In genomic region chr8:61615711-61616697, GRCm38 (mm10) we compare ENCODE assay signal across 17 mouse cellular contexts.
DNase-seq lines count a peak whose midpoint lies in the region; ATAC-seq and TF ChIP-seq lines count a peak whose summit lies in the region.
"Had no signal": no experiment of that assay in that cellular context is flagged by ENCODE, and none has a peak within 500 bp of the region (broad histone marks: within the 10 kb centered on the region; RNA-seq: fewer than 3 reads in every experiment).

No protein-coding gene starts in this region.

- no peak overlapping the region for H3K9ac ChIP-seq in heart, embryonic 14.5 days (ENCODE audit: low read length)
- H3K9ac ChIP-seq in liver, embryonic 15.5 days = no peak overlapping the region
- H3K9ac ChIP-seq in hindbrain, postnatal 0 days (replicated peaks; ENCODE audit: low read length) = no peak overlapping the region
- H3K9ac ChIP-seq: forebrain, embryonic 13.5 days; midbrain, embryonic 15.5 days had no signal

- H3K36me3 ChIP-seq in heart, embryonic 14.5 days (ENCODE audit: control insufficient read depth, insufficient read depth, low read length) = 0 out of 2 replicates have a peak, but pooled peaks cover 8% of the 10 kb centered on the region
- H3K36me3 ChIP-seq in liver, embryonic 15.5 days (replicated peaks) = no peaks in the 10 kb centered on the region
- H3K36me3 ChIP-seq in hindbrain, postnatal 0 days (ENCODE audit: insufficient read depth, low read length) = no peaks in the 10 kb centered on the region
- H3K36me3 ChIP-seq: embryonic facial prominence, embryonic 10.5 days; hindbrain, embryonic 10.5 days; midbrain, embryonic 15.5 days had no signal

- no peaks in the 10 kb centered on the region for H3K9me3 ChIP-seq in heart, embryonic 14.5 days (ENCODE audit: control insufficient read depth, low read length)
- no peaks in the 10 kb centered on the region for H3K9me3 ChIP-seq in liver, embryonic 15.5 days (replicated peaks)
- no peaks in the 10 kb centered on the region for H3K9me3 ChIP-seq in hindbrain, postnatal 0 days (ENCODE audit: low read length)
- H3K9me3 ChIP-seq: embryonic facial prominence, embryonic 10.5 days; forebrain, embryonic 13.5 days; hindbrain, embryonic 10.5 days; midbrain, embryonic 15.5 days had no signal

- TF ChIP-seq CTCF in hindbrain, postnatal 0 days (IDR thresholded peaks at IDR 0.05; ENCODE audit: low read depth) = no peak

- no peak overlapping the region for H3K4me3 ChIP-seq in heart, embryonic 14.5 days (ENCODE audit: control insufficient read depth in 1 of 2, insufficient read depth in 1 of 2, low read depth in 1 of 2, low read length in 2 of 2)
- H3K4me3 ChIP-seq in liver, embryonic 15.5 days (replicated peaks) = no peak overlapping the region
- no peak overlapping the region for H3K4me3 ChIP-seq in hindbrain, postnatal 0 days (ENCODE audit: low read length)
- H3K4me3 ChIP-seq: embryonic facial prominence, embryonic 10.5 days; forebrain, embryonic 13.5 days; hindbrain, embryonic 10.5 days; midbrain, embryonic 15.5 days had no signal

- peak; percentile 40 to 50 for DNase-seq in heart, adult 18-20 months
- DNase-seq in heart, postnatal 14 days = no peak
- peak; percentile 65 for DNase-seq in MEL-GATA-1-ER (ENCODE audit: extremely low read depth, low read depth)
- DNase-seq in frontal cortex, postnatal 25 days (ENCODE audit: low spot score in 2 of 2) = no peak
- no peak for DNase-seq in ovary, postnatal 10 days (ENCODE audit: low spot score)
- DNase-seq in hindbrain, postnatal 0 days (ENCODE audit: low spot score) = no peak
- DNase-seq: adrenal gland, adult 8-10 months; B cell, adult 2 months; cerebellum, adult 18-20 months; kidney, adult 8-10 months; left cerebral cortex, postnatal 4 days had no signal

- ATAC-seq in heart, embryonic 14.5 days (ENCODE audit: insufficient number of reproducible peaks, insufficient read depth, low FRiP score, low read depth) = peak; percentile 77; the same call in 1 of the 2 replicates
- peak; percentile 54 for ATAC-seq in liver, embryonic 15.5 days (ENCODE audit: insufficient read depth)
- ATAC-seq in hindbrain, postnatal 0 days = no peak
- ATAC-seq: forebrain, embryonic 13.5 days; midbrain, embryonic 15.5 days had no signal

- H3K4me1 ChIP-seq in heart, embryonic 14.5 days (ENCODE audit: control insufficient read depth in 2 of 2, insufficient read depth in 2 of 2, low read length in 2 of 2) = peaks cover 14 to 38% of the 10 kb centered on the region in 2 experiments
- H3K4me1 ChIP-seq in liver, embryonic 15.5 days (replicated peaks) = no peaks in the 10 kb centered on the region
- no peaks in the 10 kb centered on the region for H3K4me1 ChIP-seq in hindbrain, postnatal 0 days (ENCODE audit: insufficient read depth, low read length)
- H3K4me1 ChIP-seq: embryonic facial prominence, embryonic 10.5 days; forebrain, embryonic 13.5 days; hindbrain, embryonic 10.5 days; midbrain, embryonic 15.5 days had no signal

- WGBS in heart, embryonic 14.5 days = 46% methylated on average over 9 of the region's 9 CpGs
- 38% methylated on average over 9 of the region's 9 CpGs for WGBS in liver, embryonic 15.5 days (ENCODE audit: insufficient replicate concordance)
- 74% methylated on average over 9 of the region's 9 CpGs for WGBS in hindbrain, postnatal 0 days

- H3K27ac ChIP-seq in heart, embryonic 14.5 days (replicated peaks in 1 of 2; ENCODE audit: control insufficient read depth in 1 of 2, insufficient read depth in 1 of 2, low read depth in 2 of 2, low read length in 2 of 2) = peak overlapping the region; percentile 61 to 64
- no peak overlapping the region for H3K27ac ChIP-seq in liver, embryonic 15.5 days (replicated peaks)
- H3K27ac ChIP-seq in hindbrain, postnatal 0 days = no peak overlapping the region
- H3K27ac ChIP-seq: embryonic facial prominence, embryonic 10.5 days; forebrain, embryonic 13.5 days; hindbrain, embryonic 10.5 days; midbrain, embryonic 15.5 days had no signal

- no peaks in the 10 kb centered on the region for H3K27me3 ChIP-seq in heart, embryonic 14.5 days (ENCODE audit: control insufficient read depth, insufficient read depth, low read length)
- H3K27me3 ChIP-seq in liver, embryonic 15.5 days = no peaks in the 10 kb centered on the region
- H3K27me3 ChIP-seq in hindbrain, postnatal 0 days (ENCODE audit: insufficient read depth, low read length) = no peaks in the 10 kb centered on the region
- H3K27me3 ChIP-seq: forebrain, embryonic 13.5 days; midbrain, embryonic 15.5 days had no signal

- intact Hi-C loops in heart, postnatal 14 days (cut with DNase I) = no loop called here

- peak overlapping the region; percentile 9; the same call in 1 of the 2 replicates for H3K4me2 ChIP-seq in heart, embryonic 14.5 days (ENCODE audit: low read length)
- no peak overlapping the region for H3K4me2 ChIP-seq in liver, embryonic 15.5 days
- no peak overlapping the region for H3K4me2 ChIP-seq in hindbrain, postnatal 0 days (ENCODE audit: low read depth, low read length)
- H3K4me2 ChIP-seq: forebrain, embryonic 13.5 days; midbrain, embryonic 15.5 days had no signal

Comparison
In these comparisons a context has a peak if more than half of its experiments do, and no peak if none do; other contexts are left out.
1. DNase-seq: peak in heart, adult 18-20 months (2 of 2) and MEL-GATA-1-ER (single experiment); none in heart, postnatal 14 days (0 of 2), frontal cortex, postnatal 25 days (0 of 2), ovary, postnatal 10 days (single experiment) and hindbrain, postnatal 0 days (single experiment).
2. H3K27ac ChIP-seq: peak in heart, embryonic 14.5 days (2 of 2); none in liver, embryonic 15.5 days (single experiment) and hindbrain, postnatal 0 days (single experiment).